Mouse (Mus musculus) kidney, adult 2 months (tissue): ENCODE results near the gene Ciao2b.

Experiments
- CTCF ChIP-seq: fragments of 200-500 bp; conservative IDR thresholded peaks from 2 replicates; pipeline ENCODE4 v1.5.1; 2011; ENCODE audit warnings: low read depth, mild to moderate bottlenecking, control low read depth, low read length, moderate library complexity, mixed read lengths; ENCODE audit not compliant: insufficient read depth, insufficient read length
- POLR2A ChIP-seq: fragments of 200-500 bp; IDR thresholded peaks from one replicate; pipeline ENCODE4 v1.6.1; 2011; ENCODE audit warnings: low read depth, low read length, control low read depth

GRCm38 (mm10) chr8:104655614-104656013 is 13.8 kb upstream of the Ciao2b start:
- TF ChIP-seq CTCF (no peak), POLR2A (no peak)
